Mouse (Mus musculus): ENCODE results near the gene Rab6b.
A peak's percentile ranks its signal among the peaks of the same experiment; 100 is the strongest.

The Rab6b gene

DNA sequence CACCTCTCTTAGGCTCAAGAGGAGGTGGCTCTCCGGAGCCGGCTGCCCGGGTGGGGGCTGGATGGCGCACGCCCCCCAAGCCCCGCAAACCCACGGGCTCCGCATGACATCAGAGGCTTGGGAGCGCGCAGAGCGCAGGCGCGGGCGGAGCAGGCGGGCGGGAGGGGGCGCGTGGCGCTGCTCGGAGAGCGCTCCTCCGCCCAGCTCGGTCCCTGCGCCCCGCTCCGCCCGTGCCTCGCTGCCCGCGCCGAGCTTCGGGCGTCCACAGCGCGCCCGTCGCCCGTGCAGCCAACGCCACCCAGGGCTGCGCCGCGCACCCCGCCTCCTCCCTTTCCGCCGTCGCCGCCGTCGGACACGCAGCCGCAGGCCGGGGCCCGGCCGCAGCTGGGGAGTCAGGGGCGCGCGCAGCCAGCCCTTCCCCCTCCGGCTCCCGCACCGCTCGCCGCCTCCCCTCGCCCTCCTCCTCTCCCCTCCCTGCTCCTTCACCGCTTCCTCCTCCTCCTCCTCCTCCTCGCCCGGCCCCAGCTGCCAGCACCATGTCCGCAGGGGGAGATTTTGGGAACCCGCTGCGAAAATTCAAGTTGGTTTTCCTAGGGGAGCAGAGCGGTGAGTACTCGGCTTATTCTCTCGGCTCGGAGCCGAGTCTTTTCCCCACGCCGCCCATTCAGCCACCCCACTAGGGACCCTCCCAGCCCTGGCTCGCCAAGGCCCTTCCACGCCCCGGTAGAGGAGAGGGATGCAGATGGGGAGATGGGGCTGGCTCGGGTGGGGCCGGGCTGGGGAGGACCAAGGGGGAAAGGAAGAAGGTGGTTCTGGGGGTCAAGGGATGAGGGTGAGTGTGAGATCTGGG is at the start of gene Rab6b:
TSS of gene Rab6b (plus strand) at position 167 of the 850 bp plus-strand sequence.
- DNase-seq (ENCODE audit: low spot score in 2 of 2) = peak; percentile 70 to 71

DNA sequence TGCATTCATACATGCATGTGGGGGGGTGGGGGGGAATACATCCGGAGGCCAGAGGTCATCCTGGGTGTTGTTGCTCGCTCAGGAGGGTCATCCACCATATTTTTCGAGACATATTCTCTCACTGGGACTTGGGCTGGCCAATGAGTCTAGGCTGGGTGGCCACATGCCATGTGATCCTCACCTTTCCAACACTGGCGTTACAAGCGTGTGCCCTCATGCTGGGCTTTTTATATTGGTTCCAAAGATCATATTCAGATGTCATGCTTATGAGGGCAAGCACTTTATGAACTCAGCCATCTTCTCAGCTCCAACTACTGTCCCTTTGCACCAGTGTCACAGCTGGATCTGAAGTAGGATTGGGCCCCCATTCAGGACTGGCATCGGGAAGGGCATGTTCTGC is 48.0 kb upstream of the Rab6b start:
- DNase-seq (ENCODE audit: low spot score in 2 of 2) = no peak

DNA sequence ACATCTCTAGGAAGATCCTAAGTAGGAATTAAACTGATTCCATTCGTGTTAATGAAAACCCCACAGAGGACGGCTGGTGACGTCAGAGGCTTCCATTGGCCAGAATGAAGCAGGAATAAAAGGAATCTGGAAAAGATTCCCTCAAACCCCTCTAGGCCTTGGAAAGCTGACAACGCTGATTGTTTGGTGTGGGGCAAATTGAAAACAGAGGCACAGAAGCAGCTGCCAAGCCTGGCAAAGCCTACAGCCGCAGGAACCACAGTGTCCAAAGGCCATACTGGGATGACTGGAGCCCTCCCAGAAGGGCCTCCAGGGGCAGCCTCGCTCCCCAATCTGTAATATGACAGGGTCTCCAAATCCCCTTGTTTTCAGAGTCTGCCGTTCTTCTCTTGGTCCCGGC is 44.7 kb upstream of the Rab6b start:
- no peak for DNase-seq (ENCODE audit: low spot score in 2 of 2)

DNA sequence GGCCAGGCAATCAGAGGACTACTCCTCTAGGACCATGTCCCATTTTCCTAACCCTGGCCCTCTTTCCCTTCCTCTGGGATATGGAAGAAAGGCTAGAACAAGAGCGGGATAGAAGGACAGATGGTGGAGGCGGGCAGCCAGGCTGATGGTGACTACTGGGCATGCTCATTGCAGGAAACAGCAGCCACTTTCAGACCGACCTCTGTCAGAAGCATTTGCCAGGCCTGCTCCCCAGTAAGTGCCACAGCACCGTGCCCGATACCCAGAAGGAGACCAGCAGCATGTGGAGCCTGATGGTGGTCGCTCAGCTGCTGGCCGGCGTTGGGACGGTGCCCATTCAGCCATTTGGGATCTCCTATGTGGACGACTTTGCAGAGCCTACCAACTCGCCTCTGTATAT is 43.9 kb upstream of the Rab6b start:
- no peak for DNase-seq (ENCODE audit: low spot score in 2 of 2)

DNA sequence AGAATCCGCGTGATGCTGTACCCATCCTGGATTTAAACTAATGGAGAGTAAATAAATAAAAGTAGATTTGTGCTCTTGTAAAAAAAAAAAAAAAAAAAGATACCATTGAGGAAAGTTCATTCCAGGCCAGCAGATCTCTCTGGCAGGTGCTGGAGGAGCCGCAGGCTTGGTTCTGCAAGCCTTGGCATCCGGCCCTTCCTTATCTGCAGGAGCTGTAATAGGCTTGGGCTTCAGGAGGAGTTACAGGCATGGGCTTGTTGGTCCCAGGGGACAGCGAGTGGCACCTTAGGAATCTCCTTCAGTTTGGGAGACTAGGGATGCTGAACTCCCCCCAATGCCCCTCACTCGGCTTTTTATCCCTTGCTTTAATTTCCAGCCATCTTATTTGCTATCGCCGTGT is 42.8 kb upstream of the Rab6b start:
- no peak for DNase-seq (ENCODE audit: low spot score in 2 of 2)

DNA sequence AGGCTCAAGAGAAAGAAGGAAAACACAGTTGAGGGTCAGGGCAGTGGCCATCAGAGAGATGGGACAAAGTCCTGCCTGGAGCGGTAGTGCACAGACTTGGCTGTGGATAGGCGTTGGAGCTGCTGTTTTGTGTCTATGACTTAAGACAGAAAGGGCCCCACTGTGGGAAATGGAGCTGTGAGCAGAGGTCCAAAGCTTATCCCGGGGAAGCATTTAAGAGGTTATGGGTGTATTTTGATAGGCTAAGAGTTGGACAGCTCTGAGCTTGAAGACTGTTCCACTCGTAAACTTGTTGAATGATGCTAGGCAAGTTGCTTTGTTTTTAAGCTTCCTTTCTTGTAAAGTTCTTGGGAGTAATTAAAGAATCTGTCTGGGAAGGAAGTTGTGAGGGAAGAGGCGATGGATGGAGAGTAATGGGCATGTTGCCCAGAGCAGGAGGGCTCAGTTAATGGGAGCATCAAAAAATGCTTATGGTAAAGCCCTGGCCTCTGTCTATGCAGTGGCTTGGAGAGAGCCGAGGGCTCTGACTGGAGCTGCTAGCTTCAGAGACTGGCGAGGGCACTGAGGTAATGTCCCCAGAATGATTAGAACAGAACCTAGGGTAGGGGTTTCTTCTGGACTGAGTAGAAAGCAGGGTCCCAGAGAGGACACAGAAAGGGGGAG is 39.9 kb upstream of the Rab6b start:
- no peak for DNase-seq (ENCODE audit: low spot score in 2 of 2)

DNA sequence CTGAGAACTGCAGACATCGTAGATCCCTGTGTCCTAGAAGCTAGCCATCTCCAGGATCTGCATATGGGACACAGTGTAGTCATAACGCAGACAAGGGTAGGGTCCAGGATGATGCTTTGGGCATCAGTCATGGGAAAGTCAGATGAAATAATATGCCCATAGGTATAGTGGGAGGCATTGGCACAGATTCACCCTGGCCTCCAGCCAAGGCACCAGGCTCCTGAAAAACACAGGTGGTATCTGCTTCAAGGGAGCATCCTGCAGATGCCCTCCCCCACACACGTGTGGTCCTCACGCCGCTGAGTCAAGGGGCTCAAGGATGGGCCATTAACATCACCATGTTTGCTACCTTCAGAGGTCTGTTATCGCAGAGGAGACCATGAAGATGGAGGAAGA is 39.4 kb upstream of the Rab6b start:
- DNase-seq (ENCODE audit: low spot score in 2 of 2) = no peak

DNA sequence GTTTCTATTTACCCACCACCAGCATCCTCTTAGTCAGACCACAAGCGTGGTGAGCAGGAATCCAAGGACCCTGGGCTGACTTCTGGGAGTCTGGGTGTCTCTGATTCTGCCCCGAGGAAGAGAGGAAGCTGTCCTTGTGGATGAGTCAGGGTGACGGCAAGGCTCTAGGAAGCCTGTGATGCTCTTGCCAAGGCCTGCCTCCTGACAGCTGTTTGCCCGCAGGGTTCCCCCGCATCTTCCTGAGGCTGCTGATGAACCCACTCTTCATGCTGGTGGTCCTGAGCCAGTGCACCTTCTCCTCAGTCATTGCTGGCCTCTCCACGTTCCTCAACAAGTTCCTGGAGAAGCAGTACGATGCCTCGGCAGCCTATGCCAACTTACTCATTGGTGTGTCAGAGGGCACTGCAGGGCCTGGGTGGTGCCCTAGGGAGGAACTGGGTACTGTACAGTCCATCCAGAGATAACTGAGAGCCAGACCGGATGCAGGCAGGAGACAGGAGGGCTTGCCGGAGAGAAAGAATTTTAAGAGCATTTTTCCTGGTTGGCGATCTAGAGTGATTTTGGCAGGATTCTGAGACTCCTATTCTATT is 38.6 kb upstream of the Rab6b start:
- no peak for DNase-seq (ENCODE audit: low spot score in 2 of 2)

DNA sequence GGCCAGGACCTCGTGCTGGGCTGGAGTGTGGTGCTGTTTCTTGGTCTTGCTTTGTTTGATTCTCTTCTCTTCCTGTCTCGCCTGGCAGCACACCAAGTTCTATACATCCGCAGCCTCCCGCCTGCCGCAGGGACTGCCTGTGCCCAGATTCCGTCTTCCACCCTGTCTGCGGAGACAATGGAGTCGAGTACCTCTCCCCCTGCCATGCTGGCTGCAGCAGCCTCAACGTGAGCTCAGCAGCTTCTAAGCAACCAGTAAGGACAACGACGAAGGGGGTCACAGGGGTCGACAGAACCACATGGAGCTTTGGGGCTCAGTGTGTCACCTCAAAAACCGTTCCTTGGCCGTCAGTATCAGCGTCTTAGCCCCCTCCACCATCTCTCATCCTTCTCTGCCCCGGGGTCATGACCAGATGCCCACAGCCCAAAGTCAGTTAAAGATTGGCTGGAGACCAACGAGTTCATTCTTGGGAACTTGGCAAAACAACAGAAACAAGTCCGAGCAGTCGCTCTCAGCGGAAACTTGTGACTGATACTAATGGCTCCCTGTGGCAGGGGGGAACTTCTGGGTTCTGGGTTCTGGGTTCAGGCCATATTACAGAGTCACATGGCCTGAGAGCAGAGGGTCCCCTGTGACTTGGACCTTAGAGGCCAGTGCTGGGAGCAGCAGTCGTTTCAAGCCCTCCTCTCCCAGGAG is 34.6 kb upstream of the Rab6b start:
- no peak for DNase-seq (ENCODE audit: low spot score in 2 of 2)

DNA sequence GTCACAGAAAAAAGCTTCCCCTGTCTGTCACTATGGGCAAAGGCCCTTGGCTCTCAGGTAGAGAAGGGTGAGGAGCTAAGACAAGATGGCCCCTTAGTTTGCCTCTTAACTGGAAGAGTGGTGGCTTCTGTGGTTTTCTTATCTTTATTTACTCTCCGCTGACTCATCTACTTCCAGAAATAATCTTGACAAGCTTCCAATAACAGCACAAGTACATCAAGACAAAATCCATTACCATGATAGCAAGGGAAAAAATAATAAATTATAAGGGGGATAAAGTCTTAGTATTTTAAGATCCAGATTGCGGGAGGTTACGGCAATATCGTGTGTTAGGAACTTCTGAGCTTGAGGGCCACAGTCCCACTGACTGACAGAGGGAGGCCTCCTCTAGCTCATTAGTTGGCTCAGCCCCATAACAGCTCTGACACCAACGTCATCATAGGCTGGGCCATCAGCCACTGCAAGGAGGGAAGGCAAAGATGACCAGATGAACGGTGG is 33.3 kb upstream of the Rab6b start:
- DNase-seq (ENCODE audit: low spot score in 2 of 2) = no peak

DNA sequence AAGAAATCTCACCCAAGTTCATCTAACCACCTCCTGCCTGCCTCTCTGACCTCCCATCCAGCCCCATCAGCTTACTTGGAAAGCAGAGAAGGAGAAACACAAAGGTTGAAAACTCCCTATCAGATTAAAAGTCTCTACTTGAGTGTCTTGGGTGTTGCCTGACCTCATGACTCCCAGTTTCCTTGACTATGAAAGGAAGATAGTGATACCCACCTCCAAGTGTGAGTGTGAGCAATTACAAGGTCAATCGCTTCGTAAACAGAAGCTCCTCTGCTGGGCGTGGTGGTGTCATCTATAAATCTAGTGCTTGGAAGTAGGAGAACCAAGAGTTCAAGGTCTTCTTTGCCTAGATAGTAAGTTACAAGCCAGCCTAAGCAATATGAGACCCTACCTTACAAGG is 31.4 kb upstream of the Rab6b start:
- no peak for DNase-seq (ENCODE audit: low spot score in 2 of 2)

DNA sequence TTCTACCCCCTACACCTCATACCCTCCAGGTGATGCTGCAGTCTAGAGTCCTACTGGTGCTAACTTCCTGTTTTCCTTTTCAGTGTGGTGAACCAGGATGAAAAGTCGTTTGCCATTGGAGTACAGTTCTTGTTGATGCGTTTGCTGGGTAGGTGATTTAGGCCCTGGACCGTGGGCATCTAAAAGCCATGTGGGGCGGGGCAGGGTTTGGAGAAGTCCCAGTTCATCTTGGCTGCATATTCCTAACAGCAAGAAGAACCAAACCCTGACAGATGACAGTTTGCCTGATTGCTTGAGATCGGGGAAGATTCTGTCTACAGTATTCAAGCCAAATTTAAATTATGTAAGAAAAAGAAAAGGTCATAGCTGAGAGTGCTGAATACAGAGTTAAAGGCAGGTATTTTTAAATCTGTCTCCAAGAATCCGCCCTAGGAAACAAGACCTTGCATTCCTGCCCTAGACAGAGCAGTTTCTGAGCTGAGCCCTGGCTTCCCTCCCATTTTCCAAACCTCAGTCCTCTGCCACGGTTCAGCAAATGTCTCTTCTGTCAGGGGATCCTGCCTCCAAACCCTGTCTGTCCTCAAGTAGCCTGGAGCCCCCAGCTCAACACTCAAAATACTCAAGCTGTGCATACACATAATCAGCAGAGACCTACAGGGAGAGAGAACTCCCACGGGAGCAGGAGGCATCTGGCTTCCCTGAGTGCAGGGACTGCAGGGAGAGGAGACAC is 29.2 kb upstream of the Rab6b start:
- no peak for DNase-seq (ENCODE audit: low spot score in 2 of 2)

DNA sequence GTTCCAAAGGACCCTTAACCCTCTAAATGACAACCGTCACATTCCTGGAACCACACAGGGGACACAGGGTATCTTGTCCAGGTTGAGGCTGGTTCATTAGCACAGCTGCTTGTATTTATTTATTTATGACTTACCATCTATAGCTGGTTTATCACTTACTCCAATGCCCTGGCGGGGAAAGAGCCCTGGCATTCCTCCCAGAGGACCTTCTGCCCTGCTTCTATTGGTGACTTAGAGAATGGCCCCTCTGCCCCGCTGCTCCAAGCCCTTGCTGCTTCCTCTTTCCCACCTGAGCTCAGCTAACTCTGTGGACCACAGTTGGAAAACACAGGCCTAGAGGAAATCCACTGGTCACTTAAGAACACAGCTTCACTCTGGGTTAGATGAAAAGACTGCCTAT is 28.2 kb upstream of the Rab6b start:
- no peak for DNase-seq (ENCODE audit: low spot score in 2 of 2)

DNA sequence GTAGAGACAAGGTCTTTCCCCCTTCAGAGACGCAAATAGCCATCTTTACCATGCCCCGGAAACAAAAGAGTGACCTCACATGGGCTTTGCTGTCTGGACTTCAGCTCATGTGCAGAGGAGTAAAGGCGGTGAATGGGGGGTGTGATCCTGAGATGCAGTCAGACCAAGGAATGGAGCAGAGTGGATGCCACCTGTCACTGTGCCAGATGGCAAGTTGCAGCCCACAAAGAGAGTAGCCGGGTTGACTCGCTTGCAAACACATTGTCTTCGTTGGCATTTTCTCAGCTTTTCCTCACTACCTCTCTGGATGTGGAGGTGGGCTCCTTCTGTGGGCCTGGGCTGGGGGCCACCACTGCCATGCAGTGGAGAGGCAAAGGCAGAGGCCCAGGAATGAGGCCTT is 24.9 kb upstream of the Rab6b start:
- DNase-seq (ENCODE audit: low spot score in 2 of 2) = no peak

DNA sequence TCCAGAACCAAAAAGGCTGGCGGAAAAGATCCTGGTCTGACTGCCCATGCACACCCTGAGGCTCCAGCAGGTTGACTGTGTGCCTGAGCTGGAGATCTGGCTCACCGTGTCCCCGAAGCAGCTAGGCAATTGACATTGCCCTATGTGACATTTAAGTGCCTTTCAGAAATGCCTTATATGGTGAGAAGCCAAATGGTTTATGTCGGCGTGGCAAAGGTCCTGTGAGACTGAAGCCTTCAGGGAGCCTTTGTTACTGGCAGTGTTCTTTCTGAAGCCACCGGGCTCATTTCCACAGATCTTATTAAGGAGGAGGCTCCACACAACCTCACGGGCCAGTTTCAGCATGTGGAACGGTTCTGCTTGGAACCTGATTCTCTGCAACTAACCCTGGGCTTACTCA is 24.3 kb upstream of the Rab6b start:
- DNase-seq (ENCODE audit: low spot score in 2 of 2) = no peak

DNA sequence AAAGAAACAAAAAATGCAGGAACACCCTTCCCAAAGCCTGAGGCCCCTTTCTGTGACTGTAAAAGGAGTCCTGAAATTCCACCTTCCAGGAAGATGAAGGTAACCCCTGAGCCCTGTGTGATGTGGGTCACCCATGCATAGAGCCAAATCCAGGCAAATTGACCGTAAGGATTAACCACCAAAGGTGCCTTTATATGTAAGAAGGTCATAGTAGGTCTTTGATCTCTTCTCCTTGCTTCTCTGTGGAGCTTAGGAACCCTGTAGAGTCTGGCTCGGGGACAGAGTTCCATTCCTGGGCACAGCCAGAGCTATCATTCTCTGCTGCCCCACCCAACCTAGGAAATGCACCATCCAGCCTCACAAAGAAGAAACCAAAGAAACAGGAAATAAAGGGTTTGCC is 22.9 kb upstream of the Rab6b start:
- no peak for DNase-seq (ENCODE audit: low spot score in 2 of 2)

DNA sequence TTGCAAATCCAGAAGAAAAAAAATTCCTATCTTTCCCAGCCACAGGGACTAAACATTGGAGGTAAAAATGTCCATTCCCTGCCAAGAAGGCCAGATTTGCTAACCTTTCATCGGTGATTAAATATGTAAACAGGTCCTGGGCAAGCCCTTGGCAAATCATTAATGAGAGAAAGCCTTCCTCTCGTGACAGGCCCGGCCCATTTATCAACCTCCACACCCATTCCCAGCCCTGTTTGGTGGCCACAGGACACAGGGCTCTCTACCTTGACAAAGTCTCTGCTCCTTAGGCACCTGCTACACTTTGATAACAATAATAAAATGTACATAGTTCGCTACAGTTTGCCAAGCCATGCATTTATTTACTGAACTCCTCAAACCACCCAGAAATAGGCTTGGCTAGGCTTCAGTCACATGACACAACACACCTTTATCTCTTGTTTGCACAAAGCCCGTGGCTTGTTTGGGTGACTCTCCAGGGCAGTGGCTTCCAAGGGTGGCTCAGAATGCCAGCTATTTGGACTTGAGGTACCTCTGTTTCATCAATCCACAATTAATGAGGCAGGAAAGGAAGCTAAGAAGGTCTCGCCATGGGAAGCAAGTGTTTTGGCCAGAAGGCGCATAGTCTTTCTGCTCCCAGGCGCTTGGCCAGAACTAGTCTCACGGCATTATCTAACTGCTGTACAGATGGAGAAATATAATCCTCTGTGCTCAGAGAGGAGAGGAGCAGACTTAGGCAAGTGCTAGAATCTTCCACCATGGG is 21.3 kb upstream of the Rab6b start:
- DNase-seq (ENCODE audit: low spot score in 2 of 2) = no peak

DNA sequence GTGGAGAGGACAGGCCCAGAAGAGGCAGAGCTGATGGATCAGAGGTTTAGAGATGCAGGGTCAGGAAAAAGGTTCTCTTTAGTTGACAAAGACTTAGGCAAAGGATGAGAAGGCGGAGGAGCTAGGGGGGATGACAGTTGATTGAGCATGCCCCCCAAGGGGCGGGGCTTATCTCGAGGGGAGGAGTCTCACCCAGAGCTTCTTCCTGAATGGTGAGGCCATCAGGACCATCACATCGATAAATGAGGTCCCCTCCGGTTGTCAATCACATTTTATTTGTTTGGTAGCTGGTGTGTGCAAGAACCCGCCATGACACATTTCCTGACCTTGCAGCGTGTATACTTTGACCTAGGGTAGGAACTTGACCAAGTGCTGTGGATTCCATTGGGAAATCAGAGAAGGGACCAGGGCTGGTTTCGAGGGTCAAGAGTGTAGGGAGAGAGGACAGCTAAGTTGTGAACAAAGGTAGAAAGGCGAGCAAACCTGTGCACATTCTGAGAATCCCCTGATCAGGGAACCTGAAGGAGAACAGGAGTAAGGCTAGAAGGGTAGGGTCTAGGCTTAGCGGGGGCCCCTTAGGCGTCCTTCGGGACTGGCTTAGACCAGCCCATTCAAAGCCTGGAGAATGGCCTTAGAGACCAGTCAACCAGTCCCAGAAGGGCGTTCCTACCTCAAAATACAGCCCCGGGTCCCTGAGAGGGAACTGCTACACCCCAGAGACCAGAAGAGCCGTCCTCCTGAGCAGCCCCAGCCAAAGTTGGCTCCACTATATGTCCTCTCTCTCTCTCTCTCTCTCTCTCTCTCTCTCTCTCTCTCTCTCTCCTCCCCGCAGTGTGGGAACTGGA is 20.3 kb upstream of the Rab6b start:
- no peak for DNase-seq (ENCODE audit: low spot score in 2 of 2)

DNA sequence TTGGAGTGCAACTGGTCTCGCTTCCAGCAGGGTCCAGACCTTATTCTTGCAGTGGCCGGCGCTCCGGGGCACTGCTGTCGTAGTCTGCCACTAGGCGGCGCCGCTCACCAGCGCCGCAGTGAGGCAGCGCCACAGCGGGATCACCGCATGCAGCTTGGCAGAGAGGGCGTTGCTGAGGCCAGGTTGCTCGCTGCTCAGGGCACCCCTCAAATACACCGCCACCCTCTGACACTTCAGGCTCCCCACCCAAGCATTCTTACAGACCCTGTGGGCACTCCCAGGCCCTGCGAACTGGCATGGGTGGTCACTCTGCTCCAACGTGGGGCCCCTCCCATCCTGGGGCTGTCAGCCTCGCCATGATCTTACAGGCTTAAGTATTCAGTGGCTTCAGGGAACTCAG is 19.3 kb upstream of the Rab6b start:
- DNase-seq (ENCODE audit: low spot score in 2 of 2) = peak in 1 of 2 experiments; percentile 58

DNA sequence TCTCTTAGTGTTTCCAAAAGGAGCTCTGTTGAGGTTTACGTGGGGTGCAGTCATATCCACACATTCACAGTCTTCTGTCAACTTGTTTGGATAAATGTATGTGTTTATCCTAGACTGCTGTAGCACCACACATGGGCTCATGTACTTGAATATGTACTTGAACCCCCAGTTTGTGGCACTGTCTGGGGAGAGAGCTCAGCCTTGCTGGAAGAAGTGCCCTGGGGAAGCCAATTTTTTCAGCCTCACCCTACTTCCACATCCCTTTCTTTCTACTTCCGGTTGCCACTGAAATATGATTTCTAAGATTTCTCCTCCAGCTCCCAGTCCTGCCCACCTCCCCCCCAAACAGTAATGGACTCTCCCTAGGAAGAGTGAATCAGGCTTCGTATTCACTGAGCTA is 17.9 kb upstream of the Rab6b start:
- DNase-seq (ENCODE audit: low spot score in 2 of 2) = no peak

Data from right cerebral cortex, postnatal 36 days (tissue).